Mouse (Mus musculus) layer of hippocampus, adult 9-11 months (tissue): ENCODE measurements around the gene Hipk4.
A peak's percentile ranks its signal among the peaks of the same experiment; 100 is the strongest.
"Not testable (repeated sequence)": the region's sequence is repeated elsewhere in the genome, so short reads cannot be mapped to it uniquely, and the experiment has no call there.

Experiments used
- DNase-seq: peaks from one replicate; pipeline ENCODE4 v3.0.0; 2022

Hipk4 gene

GRCm38 (mm10) chr7:27494659-27495367, 28.3 kb upstream of the Hipk4 start:
- DNase-seq, result not testable (repeated sequence)

GRCm38 (mm10) chr7:27499036-27499435, 24.0 kb upstream of the Hipk4 start, which contains the start of gene Prx:
Gene Prx (plus strand): TSS chr7:27499324.
- DNase-seq, result no peak

GRCm38 (mm10) chr7:27501620-27502019, 21.4 kb upstream of the Hipk4 start:
- no peak for DNase-seq

GRCm38 (mm10) chr7:27506765-27507370, 16.2 kb upstream of the Hipk4 start:
- no peak for DNase-seq

GRCm38 (mm10) chr7:27507711-27508647, 15.1 kb upstream of the Hipk4 start:
- DNase-seq, result peak; percentile 92

GRCm38 (mm10) chr7:27508648-27509005, 14.4 kb upstream of the Hipk4 start:
- peak; percentile 53 for DNase-seq

- DNase-seq, result no peak
Observed at GRCm38 (mm10) chr7:27510809-27511208, 12.3 kb upstream of the Hipk4 start.

GRCm38 (mm10) chr7:27514961-27515360, 8.1 kb upstream of the Hipk4 start:
- no peak for DNase-seq

- DNase-seq, result no peak
Observed at GRCm38 (mm10) chr7:27518314-27518713, 4.8 kb upstream of the Hipk4 start.

- no peak for DNase-seq
Observed at GRCm38 (mm10) chr7:27520104-27520503, 3.0 kb upstream of the Hipk4 start.

- DNase-seq, result no peak
Observed at GRCm38 (mm10) chr7:27520599-27520998, 2.5 kb upstream of the Hipk4 start.

GRCm38 (mm10) chr7:27523805-27524204, 738 bp downstream of the Hipk4 start:
- no peak for DNase-seq

GRCm38 (mm10) chr7:27526039-27526827, 3.2 kb downstream of the Hipk4 start:
- peak; percentile 75 for DNase-seq

GRCm38 (mm10) chr7:27529070-27529469, 6.0 kb downstream of the Hipk4 start:
- DNase-seq, result no peak

- DNase-seq, result no peak
Observed at GRCm38 (mm10) chr7:27530937-27531336, 7.9 kb downstream of the Hipk4 start.

GRCm38 (mm10) chr7:27531707-27532106, 8.6 kb downstream of the Hipk4 start:
- no peak for DNase-seq

- DNase-seq, result no peak
Observed at GRCm38 (mm10) chr7:27532480-27533050, 9.5 kb downstream of the Hipk4 start.

- no peak for DNase-seq
Observed at GRCm38 (mm10) chr7:27535386-27535785, 12.3 kb downstream of the Hipk4 start.

- no peak for DNase-seq
Observed at GRCm38 (mm10) chr7:27536618-27537017, 13.6 kb downstream of the Hipk4 start.

GRCm38 (mm10) chr7:27537998-27538397, 14.9 kb downstream of the Hipk4 start:
- no peak for DNase-seq

- DNase-seq, result no peak
Observed at GRCm38 (mm10) chr7:27538797-27539196, 15.7 kb downstream of the Hipk4 start.

- no peak for DNase-seq
Observed at GRCm38 (mm10) chr7:27540521-27540920, 17.5 kb downstream of the Hipk4 start.
